Comparison of ENCODE assay signal across 23 mouse cellular contexts in the genomic region with DNA sequence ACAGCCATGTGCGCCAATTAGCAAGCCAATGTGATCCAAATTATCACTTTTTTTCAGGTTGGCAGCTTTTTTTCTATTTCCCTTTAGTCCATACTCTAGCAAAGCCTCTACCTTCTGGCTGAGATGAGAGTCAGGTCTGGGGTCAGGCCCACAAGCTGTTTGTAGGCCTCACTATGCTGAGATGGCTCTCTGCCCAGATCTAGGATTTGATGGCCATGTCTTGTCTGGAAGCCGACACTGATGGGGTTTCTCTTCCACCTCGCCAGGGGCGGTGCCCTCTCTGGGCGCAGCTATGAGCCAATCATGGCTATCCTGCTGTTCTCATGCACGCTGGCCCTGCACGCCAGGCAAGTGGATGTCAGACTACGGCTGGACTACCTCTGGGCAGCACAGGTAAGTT. TPM values are rescaled to one million over a fixed set of nuclear protein-coding genes. Genes with fewer than 3 reads are reported as not detected.
DNase-seq lines count a peak whose midpoint lies in the region; ATAC-seq and TF ChIP-seq lines count a peak whose summit lies in the region.
"Had no signal": no experiment of that assay in that cellular context is flagged by ENCODE, and none has a peak within 500 bp of the region (broad histone marks: within the 10 kb centered on the region; RNA-seq: fewer than 3 reads in every experiment).

No protein-coding gene starts in this region.

- intact Hi-C loops in left cerebral cortex, postnatal 4 days (cut with DNase I): no loop called here
- intact Hi-C loops in left cerebral cortex, postnatal 36 days (cut with DNase I): no loop called here

- ATAC-seq in frontal cortex, adult (ENCODE audit: low TSS enrichment): no peak
- ATAC-seq in erythroblast, adult 5-6 weeks (replicated peaks; ENCODE audit: low FRiP score, poor library complexity, severe bottlenecking): no peak
- ATAC-seq: midbrain, embryonic 13.5 days had no signal

- peak; percentile 68 for DNase-seq in left cerebral cortex, postnatal 4 days
- DNase-seq in left cerebral cortex, postnatal 36 days (ENCODE audit: low spot score in 2 of 2): no peak
- DNase-seq in brain, embryonic 14.5 days (ENCODE audit: low read depth): peak; percentile 68
- peak; percentile 86 for DNase-seq in cerebellum, adult 11-12 months
- DNase-seq in cerebellum, postnatal 25 days: peak; percentile 61 to 74
- DNase-seq: heart, postnatal 14 days; kidney, adult 8-10 months; kidney, postnatal 4 days; right cerebral cortex, postnatal 25 days had no signal

- no peak for TF ChIP-seq CTCF in brain, embryonic 14.5 days (IDR thresholded peaks at IDR 0.05; ENCODE audit: borderline replicate concordance, extremely low read depth, insufficient read depth, insufficient read length)

- no peak for TF ChIP-seq POLR2A in brain, embryonic 14.5 days (IDR thresholded peaks at IDR 0.05; ENCODE audit: borderline replicate concordance, extremely low read depth, insufficient read depth, insufficient read length, poor library complexity, severe bottlenecking)

RNA-seq across cellular contexts. Expression of a gene that starts 37.9 kb away (rescaled TPM):
- not detected for total RNA-seq in left cerebral cortex, postnatal 4 days (2021)
- not detected for total RNA-seq in left cerebral cortex, postnatal 36 days (2021)
- polyA plus RNA-seq in brain, embryonic 14.5 days (2012; rRNA removed): not detected in 2 replicates
- total RNA-seq in erythroblast, adult 5-6 weeks (2015; ENCODE audit: low replicate concordance): not detected in 2 replicates
- not detected in 2 replicates for total RNA-seq in erythroblast, adult 5-6 weeks (2017; ENCODE audit: low replicate concordance)
- total RNA-seq: gastrocnemius, adult 18-20 months; heart, postnatal 14 days; layer of hippocampus, postnatal 14 days; left cerebral cortex, postnatal 10 days had no signal
- polyA plus RNA-seq: cortical plate, adult 2 months; embryonic facial prominence, embryonic 12.5 days; gonadal fat pad, adult 2 months; heart, embryonic 11.5 days; limb, embryonic 15.5 days; lung, embryonic 15.5 days; midbrain, embryonic 13.5 days; stomach, embryonic 16.5 days; thymus, postnatal 0 days had no signal

RNA-seq across cellular contexts. Expression of a gene that starts 47.1 kb away (rescaled TPM):
- under 1 TPM in 1 of 2 experiments, not detected in 1; 0.24 TPM for total RNA-seq in left cerebral cortex, postnatal 4 days (2021)
- total RNA-seq in left cerebral cortex, postnatal 36 days (2021): not detected
- polyA plus RNA-seq in brain, embryonic 14.5 days (2012; rRNA removed): 0.15 and 0.22 TPM in 2 replicates
- not detected in 2 replicates for total RNA-seq in erythroblast, adult 5-6 weeks (2015; ENCODE audit: low replicate concordance)
- total RNA-seq in erythroblast, adult 5-6 weeks (2017; ENCODE audit: low replicate concordance): not detected in 2 replicates
- total RNA-seq: gastrocnemius, adult 18-20 months; heart, postnatal 14 days; layer of hippocampus, postnatal 14 days had no signal

Comparison
In these comparisons a context has a peak if more than half of its experiments do, and no peak if none do; other contexts are left out.
1. DNase-seq: peak in left cerebral cortex, postnatal 4 days (single experiment), brain, embryonic 14.5 days (single experiment), cerebellum, adult 11-12 months (single experiment) and cerebellum, postnatal 25 days (2 of 2); none in left cerebral cortex, postnatal 36 days (0 of 2).